ENCODE assay signal across 8 mouse cellular contexts in the genomic region with DNA sequence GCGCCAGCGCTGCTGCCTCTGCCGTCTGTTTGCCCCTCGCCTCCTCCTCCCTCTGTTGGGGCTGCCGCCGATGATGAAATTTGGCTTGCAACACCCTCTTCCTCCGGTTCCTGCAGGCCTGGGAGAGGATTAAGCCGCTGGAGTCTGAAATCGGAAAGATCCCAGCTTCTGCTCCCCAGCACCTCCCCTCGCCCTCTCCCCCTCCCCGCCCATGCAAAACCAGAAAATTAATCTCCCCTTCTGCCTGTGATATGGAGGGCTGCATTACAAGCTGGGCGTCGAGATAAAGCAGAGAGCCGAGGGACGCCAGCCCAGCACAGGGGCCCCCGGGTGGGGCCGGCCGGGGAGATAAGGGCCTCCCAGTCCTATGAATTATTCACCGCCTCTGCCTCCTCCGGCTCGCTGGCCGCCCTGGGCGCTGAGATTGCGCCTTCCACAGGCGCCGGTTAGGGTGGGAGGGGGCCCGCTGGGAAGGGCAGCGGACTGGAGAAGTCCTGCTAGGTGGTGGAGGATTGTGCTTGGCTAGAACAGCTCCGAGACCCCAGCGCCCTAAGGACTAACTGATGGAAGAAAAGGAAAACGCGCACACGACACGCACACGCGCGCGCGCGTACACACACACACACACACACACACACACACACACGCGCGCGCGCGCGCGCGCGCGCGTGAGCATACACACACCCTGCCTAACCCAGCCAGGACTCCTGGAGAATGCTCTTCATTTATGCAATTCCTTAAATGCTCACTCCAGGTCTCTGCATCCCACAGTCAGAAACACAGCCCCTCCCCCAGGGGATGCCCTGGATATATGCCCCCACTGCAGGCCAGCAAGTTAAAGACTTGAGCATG. TPM values are rescaled to one million over a fixed set of nuclear protein-coding genes. Genes with fewer than 3 reads are reported as not detected.
DNase-seq lines count a peak whose midpoint lies in the region; ATAC-seq and TF ChIP-seq lines count a peak whose summit lies in the region.

No protein-coding gene starts in this region.

- no peak for TF ChIP-seq POLR2A in small intestine, adult 2 months (IDR thresholded peaks at IDR 0.05; ENCODE audit: low read depth, low read length)

- DNase-seq in spleen, postnatal 10 days (ENCODE audit: low spot score in 2 of 2) = peak; percentile 27 to 51
- DNase-seq in spleen, adult 12 weeks (ENCODE audit: low spot score) = no peak
- peak; percentile 83 to 87 for DNase-seq in cerebellum, postnatal 10 days
- DNase-seq in limb, embryonic 11.5 days (ENCODE audit: low spot score) = peak; percentile 64
- peak; percentile 79 for DNase-seq in midbrain, embryonic 10.5 days (ENCODE audit: low spot score)

- H3K9ac ChIP-seq in hindbrain, embryonic 15.5 days = peak overlapping the region; percentile 49
- peak overlapping the region; percentile 43; the same call in 1 of the 2 replicates for H3K9ac ChIP-seq in limb, embryonic 11.5 days (ENCODE audit: low read length)

- no peaks in the 10 kb centered on the region for H3K27me3 ChIP-seq in hindbrain, embryonic 15.5 days
- peaks cover 32% of the 10 kb centered on the region for H3K27me3 ChIP-seq in limb, embryonic 11.5 days (ENCODE audit: control insufficient read depth, insufficient read depth, low read length)
- H3K27me3 ChIP-seq in midbrain, embryonic 10.5 days (ENCODE audit: low read depth, poor library complexity, severe bottlenecking) = peaks cover 73% of the 10 kb centered on the region
- peaks cover 27% of the 10 kb centered on the region for H3K27me3 ChIP-seq in small intestine, adult 2 months (ENCODE audit: control insufficient read depth, insufficient read depth, low read length)

- WGBS in hindbrain, embryonic 15.5 days = 2% methylated on average over 51 of the region's 52 CpGs
- WGBS in limb, embryonic 11.5 days = under 1% methylated on average over 37 of the region's 52 CpGs
- under 1% methylated on average over 52 of the region's 52 CpGs for WGBS in midbrain, embryonic 10.5 days
- 1% methylated on average over 49 of the region's 52 CpGs for WGBS in small intestine, adult 2 months

- H3K9me3 ChIP-seq in hindbrain, embryonic 15.5 days = no peaks in the 10 kb centered on the region
- no peaks in the 10 kb centered on the region for H3K9me3 ChIP-seq in limb, embryonic 11.5 days (ENCODE audit: control insufficient read depth, low read length)
- no peaks in the 10 kb centered on the region for H3K9me3 ChIP-seq in midbrain, embryonic 10.5 days (replicated peaks)

- H3K4me1 ChIP-seq in hindbrain, embryonic 15.5 days (replicated peaks) = peaks cover 45% of the 10 kb centered on the region
- peaks cover 11% of the 10 kb centered on the region for H3K4me1 ChIP-seq in limb, embryonic 11.5 days (ENCODE audit: control insufficient read depth, insufficient read depth, low read length)
- peaks cover 51% of the 10 kb centered on the region for H3K4me1 ChIP-seq in midbrain, embryonic 10.5 days
- H3K4me1 ChIP-seq in small intestine, adult 2 months (ENCODE audit: control insufficient read depth, insufficient read depth, insufficient read length, low read length) = peaks cover 8% of the 10 kb centered on the region

- peak; percentile 75 for ATAC-seq in frontal cortex, adult (ENCODE audit: low TSS enrichment)
- peak; percentile 65 for ATAC-seq in hindbrain, embryonic 15.5 days (ENCODE audit: low FRiP score, low read depth)
- ATAC-seq in limb, embryonic 11.5 days (ENCODE audit: insufficient number of reproducible peaks, low FRiP score, low TSS enrichment, low read depth) = peak; percentile 33; the same call in 1 of the 2 replicates

- no peaks in the 10 kb centered on the region for H3K36me3 ChIP-seq in hindbrain, embryonic 15.5 days
- H3K36me3 ChIP-seq in limb, embryonic 11.5 days (ENCODE audit: control insufficient read depth, insufficient read depth, low read length) = no peaks in the 10 kb centered on the region
- no peaks in the 10 kb centered on the region for H3K36me3 ChIP-seq in midbrain, embryonic 10.5 days
- no peaks in the 10 kb centered on the region for H3K36me3 ChIP-seq in small intestine, adult 2 months (ENCODE audit: control insufficient read depth, insufficient read depth, low read length)

- peak overlapping the region; percentile 78 for H3K27ac ChIP-seq in hindbrain, embryonic 15.5 days (replicated peaks)
- H3K27ac ChIP-seq in limb, embryonic 11.5 days (replicated peaks; ENCODE audit: low read depth, low read length) = no peak overlapping the region
- H3K27ac ChIP-seq in midbrain, embryonic 10.5 days (replicated peaks) = peak overlapping the region; percentile 88
- H3K27ac ChIP-seq in small intestine, adult 2 months (ENCODE audit: insufficient read depth, low read depth, low read length) = no peak overlapping the region

- peak overlapping the region; percentile 37 for H3K4me3 ChIP-seq in hindbrain, embryonic 15.5 days
- H3K4me3 ChIP-seq in limb, embryonic 11.5 days (ENCODE audit: low read depth, low read length) = peak overlapping the region; percentile 39
- H3K4me3 ChIP-seq in midbrain, embryonic 10.5 days = peak overlapping the region; percentile 60
- H3K4me3 ChIP-seq in small intestine, adult 2 months (ENCODE audit: low read depth, low read length) = peak overlapping the region; percentile 47

- peak overlapping the region; percentile 60 for H3K4me2 ChIP-seq in hindbrain, embryonic 15.5 days
- peak overlapping the region; percentile 83 for H3K4me2 ChIP-seq in limb, embryonic 11.5 days (ENCODE audit: low read depth, severe bottlenecking)

- TF ChIP-seq CTCF in small intestine, adult 2 months (IDR thresholded peaks at IDR 0.05; ENCODE audit: extremely low read depth, insufficient read length, insufficient replicate concordance, low read depth, low read length) = no peak

RNA-seq across cellular contexts. Expression of gene Asic1, which starts 5.3 kb away (rescaled TPM):
- polyA plus RNA-seq in hindbrain, embryonic 15.5 days (2015; fragmentation: Nextera tagmentation; extraction: Ambion mirVana) = 58.1 and 63.6 TPM in 2 replicates
- polyA plus RNA-seq in limb, embryonic 11.5 days (2014; fragmentation: Nextera tagmentation; extraction: Ambion mirVana) = 0.57 and 0.64 TPM in 2 replicates
- 6.0 and 14.9 TPM in 2 replicates for polyA plus RNA-seq in midbrain, embryonic 10.5 days (2016; fragmentation: Nextera tagmentation; extraction: Ambion mirVana)
- polyA plus RNA-seq in small intestine, adult 2 months (2012; rRNA removed) = 0.30 and 0.70 TPM in 2 replicates

RNA-seq across cellular contexts. Expression of gene Racgap1, which starts 13.4 kb away (rescaled TPM):
- polyA plus RNA-seq in hindbrain, embryonic 15.5 days (2015; fragmentation: Nextera tagmentation; extraction: Ambion mirVana) = 63.3 and 67.1 TPM in 2 replicates
- 108 and 125 TPM in 2 replicates for polyA plus RNA-seq in limb, embryonic 11.5 days (2014; fragmentation: Nextera tagmentation; extraction: Ambion mirVana)
- polyA plus RNA-seq in midbrain, embryonic 10.5 days (2016; fragmentation: Nextera tagmentation; extraction: Ambion mirVana) = 208 and 239 TPM in 2 replicates
- 6.8 and 12.5 TPM in 2 replicates for polyA plus RNA-seq in small intestine, adult 2 months (2012; rRNA removed)

RNA-seq across cellular contexts. Expression of gene Smarcd1, which starts 37.1 kb away (rescaled TPM):
- 89.1 and 96.4 TPM in 2 replicates for polyA plus RNA-seq in hindbrain, embryonic 15.5 days (2015; fragmentation: Nextera tagmentation; extraction: Ambion mirVana)
- 80.6 and 83.8 TPM in 2 replicates for polyA plus RNA-seq in limb, embryonic 11.5 days (2014; fragmentation: Nextera tagmentation; extraction: Ambion mirVana)
- 98.1 and 112 TPM in 2 replicates for polyA plus RNA-seq in midbrain, embryonic 10.5 days (2016; fragmentation: Nextera tagmentation; extraction: Ambion mirVana)
- 9.5 and 23.8 TPM in 2 replicates for polyA plus RNA-seq in small intestine, adult 2 months (2012; rRNA removed)

RNA-seq across cellular contexts. Expression of gene Gm17349, which starts 40.5 kb away (rescaled TPM):
- not detected in 2 replicates for polyA plus RNA-seq in hindbrain, embryonic 15.5 days (2015; fragmentation: Nextera tagmentation; extraction: Ambion mirVana)
- not detected in 2 replicates for polyA plus RNA-seq in limb, embryonic 11.5 days (2014; fragmentation: Nextera tagmentation; extraction: Ambion mirVana)
- polyA plus RNA-seq in midbrain, embryonic 10.5 days (2016; fragmentation: Nextera tagmentation; extraction: Ambion mirVana) = not detected in 2 replicates
- polyA plus RNA-seq in small intestine, adult 2 months (2012; rRNA removed) = 3.0 TPM in 1 of 2 replicates, not detected in the other

RNA-seq across cellular contexts. Expression of gene Gpd1, which starts 52.5 kb away (rescaled TPM):
- polyA plus RNA-seq in hindbrain, embryonic 15.5 days (2015; fragmentation: Nextera tagmentation; extraction: Ambion mirVana) = 3.6 and 4.7 TPM in 2 replicates
- 0.07 and 0.27 TPM in 2 replicates for polyA plus RNA-seq in limb, embryonic 11.5 days (2014; fragmentation: Nextera tagmentation; extraction: Ambion mirVana)
- polyA plus RNA-seq in midbrain, embryonic 10.5 days (2016; fragmentation: Nextera tagmentation; extraction: Ambion mirVana) = 0.40 and 0.62 TPM in 2 replicates
- polyA plus RNA-seq in small intestine, adult 2 months (2012; rRNA removed) = 246 and 260 TPM in 2 replicates

Comparison
In these comparisons a context has a peak if more than half of its experiments do, and no peak if none do; other contexts are left out.
1. H3K27ac ChIP-seq: peak in hindbrain, embryonic 15.5 days (single experiment) and midbrain, embryonic 10.5 days (single experiment); none in limb, embryonic 11.5 days (single experiment) and small intestine, adult 2 months (single experiment).
2. Peak in every context shown above with its lines, with median percentiles within 50 percentile points of each other: ATAC-seq and H3K4me3 ChIP-seq.